Mouse (Mus musculus) midbrain, embryonic 11.5 days (tissue): ENCODE measurements at regions not wholly inside any gene's neighbourhood (a gene's known extent, or its start where the extent isn't known, plus 50 kb on each side); places are given as distances from the start of the nearest gene placed in this dataset.

ENCODE experiments used
- ATAC-seq: fragments of 200-750 bp; cut with Nextera tagmentation; 2 replicates; pipeline ENCODE4 v1.8.0; 2017; ENCODE audit warnings: moderate TSS enrichment, moderate library complexity; ENCODE audit not compliant: low FRiP score
- DNase-seq: peaks from one replicate; pipeline ENCODE4 v3.0.0; 2015; ENCODE audit warnings: low spot score; ENCODE audit errors: missing footprints
- H3K27ac ChIP-seq: fragments of 300-500 bp; sonication (generic); 2 replicates; pipeline ENCODE4 v1.5.1; 2014; ENCODE audit warnings: low read depth, low read length
- H3K27me3 ChIP-seq: fragments of 300-500 bp; sonication (generic); 2 replicates; pipeline ENCODE4 v1.6.1; 2014; ENCODE audit warnings: mild to moderate bottlenecking, low read length, moderate library complexity, mixed read lengths; ENCODE audit not compliant: control insufficient read depth, insufficient read depth
- H3K36me3 ChIP-seq: fragments of 300-500 bp; sonication (generic); 2 replicates; pipeline ENCODE4 v1.6.1; 2014; ENCODE audit warnings: mild to moderate bottlenecking, low read length, moderate library complexity, mixed read lengths; ENCODE audit not compliant: control insufficient read depth, insufficient read depth
- H3K4me1 ChIP-seq: fragments of 300-500 bp; sonication (generic); 2 replicates; pipeline ENCODE4 v1.6.1; 2014; ENCODE audit warnings: low read length; ENCODE audit not compliant: control insufficient read depth, insufficient read depth
- H3K4me2 ChIP-seq: fragments of 300-500 bp; sonication (generic); 2 replicates; pipeline ENCODE4 v1.6.1; 2014; ENCODE audit warnings: mild to moderate bottlenecking, moderate library complexity
- H3K4me3 ChIP-seq: fragments of 300-500 bp; sonication (generic); 2 replicates; pipeline ENCODE4 v1.5.1; 2014; ENCODE audit warnings: low read depth, low read length
- H3K9ac ChIP-seq: fragments of 300-500 bp; sonication (generic); 2 replicates; pipeline ENCODE4 v1.6.1; 2014; ENCODE audit warnings: low read length
- H3K9me3 ChIP-seq: fragments of 300-500 bp; sonication (generic); 2 replicates; pipeline ENCODE4 v1.6.1; 2016; ENCODE audit warnings: low read length; ENCODE audit not compliant: control insufficient read depth
- WGBS: fragments of 180-500 bp; shearing (Covaris S2); extraction: QIAGEN DNeasy Blood & Tissue Kit; methylation state at CpG from one replicate; pipeline ENCODE4 v1.1.7; 2014; 5-methylcytosine and 5-hydroxymethylcytosine counted together

GRCm38 (mm10) chr3:56302346-56303185 lies 119.1 kb upstream of the Nbea start:
- H3K4me3 ChIP-seq, result no peak overlapping the region
- no peak overlapping the region for H3K27ac ChIP-seq
- no peaks in the 10 kb centered on the region for H3K36me3 ChIP-seq
- no peaks in the 10 kb centered on the region for H3K27me3 ChIP-seq
- peaks cover 7% of the 10 kb centered on the region; the same call in 1 of the 2 replicates for H3K4me1 ChIP-seq
- DNase-seq (no peak), ATAC-seq (no peak)
- WGBS, result 23% methylated on average over 7 of the region's 7 CpGs
- H3K9me3 ChIP-seq, result no peaks in the 10 kb centered on the region
- no peak overlapping the region for H3K9ac ChIP-seq
- no peak overlapping the region for H3K4me2 ChIP-seq

GRCm38 (mm10) chr3:56300769-56301168 lies 117.3 kb upstream of the Nbea start:
- 94% methylated on average over 1 of the region's 1 CpGs for WGBS
- H3K36me3 ChIP-seq, result no peaks in the 10 kb centered on the region
- ATAC-seq (no peak), DNase-seq (no peak)
- no peak overlapping the region for H3K4me2 ChIP-seq
- peaks cover 7% of the 10 kb centered on the region; the same call in 1 of the 2 replicates for H3K4me1 ChIP-seq
- no peaks in the 10 kb centered on the region for H3K9me3 ChIP-seq
- no peak overlapping the region for H3K27ac ChIP-seq
- H3K27me3 ChIP-seq, result no peaks in the 10 kb centered on the region
- no peak overlapping the region for H3K4me3 ChIP-seq
- H3K9ac ChIP-seq, result no peak overlapping the region

- H3K27me3 ChIP-seq, result no peaks in the 10 kb centered on the region
- ATAC-seq (no peak), DNase-seq (no peak)
- WGBS, result 85% methylated on average over 7 of the region's 7 CpGs
- no peaks in the 10 kb centered on the region for H3K4me1 ChIP-seq
- no peaks in the 10 kb centered on the region for H3K9me3 ChIP-seq
- no peak overlapping the region for H3K4me3 ChIP-seq
- H3K36me3 ChIP-seq, result no peaks in the 10 kb centered on the region
- no peak overlapping the region for H3K27ac ChIP-seq
- H3K4me2 ChIP-seq, result no peak overlapping the region
- H3K9ac ChIP-seq, result no peak overlapping the region
Observed at GRCm38 (mm10) chr3:56295578-56295977, 112.1 kb upstream of the Nbea start.

- Histone ChIP-seq H3K4me3 (no peak overlapping the region), H3K36me3 (no peaks in the 10 kb centered on the region), H3K9ac (no peak overlapping the region), H3K27ac (no peak overlapping the region), H3K9me3 (no peaks in the 10 kb centered on the region), H3K4me2 (no peak overlapping the region), H3K4me1 (no peaks in the 10 kb centered on the region), H3K27me3 (no peaks in the 10 kb centered on the region)
- 91% methylated on average over 5 of the region's 5 CpGs for WGBS
- DNase-seq (no peak), ATAC-seq (no peak)
Observed at GRCm38 (mm10) chr3:56281507-56281906, 98.0 kb upstream of the Nbea start.

- 87% methylated on average over 6 of the region's 6 CpGs for WGBS
Observed at GRCm38 (mm10) chr3:56280330-56280957, 96.9 kb upstream of the Nbea start.

GRCm38 (mm10) chr3:56272587-56272986 lies 89.1 kb upstream of the Nbea start:
- Histone ChIP-seq H3K9ac (no peak overlapping the region), H3K27me3 (no peaks in the 10 kb centered on the region), H3K4me1 (no peaks in the 10 kb centered on the region), H3K4me3 (no peak overlapping the region), H3K36me3 (no peaks in the 10 kb centered on the region), H3K27ac (no peak overlapping the region), H3K4me2 (no peak overlapping the region), H3K9me3 (no peaks in the 10 kb centered on the region)
- 98% methylated on average over 3 of the region's 3 CpGs for WGBS
- ATAC-seq (no peak), DNase-seq (no peak)

More at GRCm38 (mm10) chr3:56280330-56280957, 96.9 kb upstream of the Nbea start:
- H3K4me3 ChIP-seq, result no peak overlapping the region
- no peaks in the 10 kb centered on the region for H3K9me3 ChIP-seq
- H3K9ac ChIP-seq, result no peak overlapping the region
- no peaks in the 10 kb centered on the region for H3K4me1 ChIP-seq
- no peaks in the 10 kb centered on the region for H3K36me3 ChIP-seq
- ATAC-seq (no peak), DNase-seq (peak; percentile 6)
- no peak overlapping the region for H3K27ac ChIP-seq
- no peak overlapping the region for H3K4me2 ChIP-seq
- H3K27me3 ChIP-seq, result no peaks in the 10 kb centered on the region

GRCm38 (mm10) chr3:56270241-56270830 lies 86.8 kb upstream of the Nbea start:
- H3K4me2 ChIP-seq, result no peak overlapping the region
- DNase-seq (peak; percentile 75), ATAC-seq (no peak)
- H3K4me3 ChIP-seq, result no peak overlapping the region
- H3K9ac ChIP-seq, result no peak overlapping the region
- H3K27ac ChIP-seq, result no peak overlapping the region
- H3K36me3 ChIP-seq, result no peaks in the 10 kb centered on the region
- H3K4me1 ChIP-seq, result no peaks in the 10 kb centered on the region
- H3K27me3 ChIP-seq, result no peaks in the 10 kb centered on the region
- no peaks in the 10 kb centered on the region for H3K9me3 ChIP-seq
- WGBS, result 88% methylated on average over 6 of the region's 6 CpGs

GRCm38 (mm10) chr3:56261800-56262561 lies 78.5 kb upstream of the Nbea start:
- WGBS, result 94% methylated on average over 3 of the region's 3 CpGs
- DNase-seq, result peak; percentile 21
- H3K4me1 ChIP-seq, result no peaks in the 10 kb centered on the region
- no peaks in the 10 kb centered on the region for H3K36me3 ChIP-seq
- H3K9ac ChIP-seq, result no peak overlapping the region
- no peak overlapping the region for H3K4me3 ChIP-seq
- H3K27ac ChIP-seq, result no peak overlapping the region
- no peaks in the 10 kb centered on the region for H3K9me3 ChIP-seq
- no peak overlapping the region for H3K4me2 ChIP-seq
- H3K27me3 ChIP-seq, result no peaks in the 10 kb centered on the region
- ATAC-seq, result no peak
